Mouse (Mus musculus): Measurements from ENCODE around the gene Src.
A peak's percentile ranks its signal among the peaks of the same experiment; 100 is the strongest.

DNA sequence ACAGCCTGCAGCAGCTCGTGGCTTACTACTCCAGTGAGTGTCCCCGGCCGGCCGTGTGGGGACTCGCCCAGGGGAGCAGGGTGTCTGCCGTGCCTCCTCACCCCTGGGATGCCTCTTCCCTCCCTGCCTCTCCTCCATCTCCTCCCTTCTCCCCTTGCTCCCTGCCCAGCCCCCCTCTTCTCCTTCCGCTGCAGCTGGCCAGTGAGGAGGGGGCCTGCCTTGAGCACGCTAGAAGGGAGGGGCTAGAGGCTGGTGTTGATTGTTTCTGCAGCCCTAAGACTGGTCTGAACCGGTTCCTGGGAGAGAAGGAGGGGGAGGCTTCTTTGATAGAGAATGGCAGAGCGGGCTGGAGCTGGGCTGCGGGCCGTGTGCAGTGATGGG lies 46.5 kb downstream of the Src start:
- TF ChIP-seq POLR2A (IDR thresholded peaks at IDR 0.05; ENCODE audit: borderline replicate concordance, extremely low read depth, insufficient read depth, insufficient read length, poor library complexity, severe bottlenecking) (peak; percentile 54; the same call in 1 of the 2 replicates), CTCF (IDR thresholded peaks at IDR 0.05; ENCODE audit: borderline replicate concordance, extremely low read depth, insufficient read depth, insufficient read length) (no peak)
